Mouse (Mus musculus) CH12.LX (cell line): ENCODE data around the gene March4. TPM values are rescaled to one million over a fixed set of nuclear protein-coding genes. Genes with fewer than 3 reads are reported as not detected.

Experiments used
- DNase-seq: peaks from one replicate; pipeline ENCODE4 v3.0.0-alpha.2; 2013; ENCODE audit errors: extremely low read depth
- H3K27ac ChIP-seq: 2 replicates; pipeline ENCODE4 v1.5.1; 2012; ENCODE audit warnings: low read depth, mild to moderate bottlenecking, control low read depth, moderate library complexity; ENCODE audit not compliant: insufficient read depth
- H3K27me3 ChIP-seq: replicated peaks from 2 replicates; pipeline ENCODE3; 2012; ENCODE audit warnings: inconsistent platforms
- H3K36me3 ChIP-seq, 2 experiments: replicated peaks in 1 of 2; 2 replicates each; pipeline versions ENCODE3 to v1.6.1; 2012; ENCODE audit warnings: inconsistent platforms in 1 of 2, low read length in 1 of 2, mild to moderate bottlenecking in 1 of 2, mixed read lengths in 1 of 2, moderate library complexity in 1 of 2; ENCODE audit not compliant: control insufficient read depth in 1 of 2, insufficient read depth in 1 of 2
- H3K4me1 ChIP-seq, 2 experiments: 2 replicates each; pipeline ENCODE4 v1.6.1; 2012; ENCODE audit warnings: inconsistent platforms in 1 of 2, moderate library complexity in 1 of 2; ENCODE audit not compliant: insufficient read depth in 2 of 2, control insufficient read depth in 1 of 2
- H3K4me2 ChIP-seq: 2 replicates; pipeline ENCODE4 v1.6.1; 2012; ENCODE audit warnings: low read depth, mild to moderate bottlenecking, control low read depth; ENCODE audit not compliant: poor library complexity, insufficient read depth, severe bottlenecking
- H3K4me3 ChIP-seq, 3 experiments: fragments of 150-350 bp in 1 of 3; sonication (generic) in 1 of 3; replicated peaks in 1 of 3; 2 replicates each; pipeline versions ENCODE3 to v1.5.1; 2011 to 2012; ENCODE audit warnings: low read depth in 2 of 3, low read length in 2 of 3, mild to moderate bottlenecking in 2 of 3, moderate library complexity in 2 of 3, control low read depth in 1 of 3, improper control_type of control experiment in 1 of 3, inconsistent platforms in 1 of 3, mixed read lengths in 1 of 3; ENCODE audit not compliant: poor library complexity in 1 of 3
- H3K79me2 ChIP-seq: replicated peaks from 2 replicates; pipeline ENCODE4 v1.6.1; 2012; ENCODE audit warnings: mild to moderate bottlenecking, moderate library complexity; ENCODE audit not compliant: control insufficient read depth, poor library complexity, insufficient read depth, severe bottlenecking; ENCODE audit errors: extremely low read depth
- H3K9ac ChIP-seq: 2 replicates; pipeline ENCODE4 v1.6.1; 2012; ENCODE audit warnings: low read depth, mild to moderate bottlenecking, control low read depth, moderate library complexity; ENCODE audit not compliant: insufficient read depth
- H3K9me3 ChIP-seq: replicated peaks from 2 replicates; pipeline ENCODE3; 2012; ENCODE audit warnings: low read length, inconsistent platforms, mixed read lengths
- CTCF ChIP-seq, 2 experiments: IDR thresholded peaks in 1 of 2; conservative IDR thresholded peaks in 1 of 2; 2 replicates each; pipeline ENCODE4 v1.5.1; 2011 to 2012; ENCODE audit warnings: low read depth in 2 of 2, low read length in 2 of 2, improper control_type of control experiment in 1 of 2, inconsistent platforms in 1 of 2, mild to moderate bottlenecking in 1 of 2, moderate library complexity in 1 of 2
- EP300 ChIP-seq: IDR thresholded peaks from 2 replicates; pipeline ENCODE4 v1.6.1; 2011; ENCODE audit warnings: low read length, improper control_type of control experiment
- HCFC1 ChIP-seq: IDR thresholded peaks from 2 replicates; pipeline ENCODE4 v1.6.1; 2012; ENCODE audit warnings: low read depth, mild to moderate bottlenecking, inconsistent platforms, low read length, improper control_type of control experiment
- JUN ChIP-seq: IDR thresholded peaks from 2 replicates; pipeline ENCODE4 v1.6.1; 2011; ENCODE audit warnings: low read depth, mild to moderate bottlenecking, low read length, improper control_type of control experiment, moderate library complexity; ENCODE audit not compliant: insufficient read depth
- KAT2A ChIP-seq: IDR thresholded peaks from 2 replicates; pipeline ENCODE4 v1.6.1; 2012; ENCODE audit warnings: low read length, improper control_type of control experiment, inconsistent platforms; ENCODE audit not compliant: insufficient replicate concordance
- MAFK ChIP-seq: IDR thresholded peaks from 2 replicates; pipeline ENCODE4 v1.6.1; 2011; ENCODE audit warnings: low read length, improper control_type of control experiment; ENCODE audit not compliant: insufficient replicate concordance
- MYC ChIP-seq: IDR thresholded peaks from 2 replicates; pipeline ENCODE4 v1.6.1; 2011; ENCODE audit warnings: low read depth, mild to moderate bottlenecking, improper control_type of control experiment, low read length
- POLR2AphosphoS2 ChIP-seq: IDR thresholded peaks from 2 replicates; pipeline ENCODE4 v1.6.1; 2011; ENCODE audit warnings: low read depth, low read length, improper control_type of control experiment
- RAD21 ChIP-seq: IDR thresholded peaks from 2 replicates; pipeline ENCODE4 v1.6.1; 2011; ENCODE audit warnings: low read depth, mild to moderate bottlenecking, low read length, improper control_type of control experiment, moderate library complexity
- TBP ChIP-seq: conservative IDR thresholded peaks from 2 replicates; pipeline ENCODE4 v1.6.1; 2011; ENCODE audit warnings: low read depth, low read length, improper control_type of control experiment
- TCF12 ChIP-seq: IDR thresholded peaks from 2 replicates; pipeline ENCODE4 v1.6.1; 2014; ENCODE audit warnings: low read depth, mild to moderate bottlenecking, inconsistent platforms, low read length, improper control_type of control experiment
- ZKSCAN1 ChIP-seq: IDR thresholded peaks from 2 replicates; pipeline ENCODE4 v1.6.1; 2012; ENCODE audit warnings: low read depth, inconsistent platforms, low read length, improper control_type of control experiment, borderline replicate concordance
- ZMIZ1 ChIP-seq: IDR thresholded peaks from 2 replicates; pipeline ENCODE4 v1.6.1; 2012; ENCODE audit warnings: low read depth, mild to moderate bottlenecking, inconsistent platforms, low read length, improper control_type of control experiment
- dilution Hi-C: fragments of 300-500 bp; cut with MboI; formaldehyde crosslinking; loops from 2 replicates; pipeline ENCODE4 v1.14.3; 2020; ENCODE audit warnings: low sequenced_read_pairs; ENCODE audit not compliant: extremely low pct_unique_long_range_greater_than_20kb, extremely low pct_ligation_motif_present
- in situ Hi-C: fragments of 300-500 bp; cut with MboI; formaldehyde crosslinking; loops from 3 replicates; pipeline ENCODE4 v1.14.3; 2019; ENCODE audit warnings: low sequenced_read_pairs, low pct_ligation_motif_present, low pct_unique_long_range_greater_than_20kb, mixed read lengths
- polyA plus RNA-seq: library from polyadenylated mRNA; unstranded; fragments of >175 nt; gene quantifications from 2 replicates; pipeline ENCODE4 v1.2.1, GENCODE M21; 2012; ENCODE audit warnings: low read depth; ENCODE audit not compliant: insufficient read length
- total RNA-seq, 2 experiments: library from RNA; depleted of rRNA; stranded (reverse); fragments of 300-350 nt in 1 of 2; fragments of >200 nt in 1 of 2; gene quantifications; 2 replicates each; pipeline ENCODE4 v1.2.3; 2012 to 2014

March4 gene
- total and polyA plus RNA-seq, 3 experiments: 0.04 TPM; not detected in 2

GRCm38 (mm10) chr1:72462516-72462915 lies 74.2 kb downstream of the March4 start:
- no peaks in the 10 kb centered on the region for H3K27me3 ChIP-seq
- no peak overlapping the region for H3K27ac ChIP-seq
- H3K79me2 ChIP-seq: no peaks in the 10 kb centered on the region
- TF ChIP-seq POLR2AphosphoS2: no peak
- no peak for TF ChIP-seq MYC
- TF ChIP-seq TCF12: no peak
- no peak for TF ChIP-seq TBP
- TF ChIP-seq RAD21: no peak
- no peak for TF ChIP-seq EP300
- no peak for TF ChIP-seq HCFC1
- H3K9ac ChIP-seq: no peak overlapping the region
- H3K9me3 ChIP-seq: no peaks in the 10 kb centered on the region
- no peaks in the 10 kb centered on the region for H3K36me3 ChIP-seq
- H3K4me3 ChIP-seq: no peak overlapping the region
- DNase-seq: no peak
- in situ Hi-C loops (no loop called here), dilution Hi-C loops (no loop called here)
- peaks cover 0 to 12% of the 10 kb centered on the region in 2 experiments; a peak in 1 of 4 replicates for H3K4me1 ChIP-seq
- H3K4me2 ChIP-seq: no peak overlapping the region

- Histone ChIP-seq H3K9me3 (no peaks in the 10 kb centered on the region), H3K4me3 (no peak overlapping the region), H3K27ac (no peak overlapping the region), H3K27me3 (no peaks in the 10 kb centered on the region), H3K4me2 (no peak overlapping the region), H3K9ac (no peak overlapping the region), H3K4me1 (peaks cover 0 to 26% of the 10 kb centered on the region in 2 experiments; a peak in 2 of 4 replicates), H3K79me2 (no peaks in the 10 kb centered on the region), H3K36me3 (no peaks in the 10 kb centered on the region)
- dilution Hi-C loops: no loop called here
- in situ Hi-C loops: no loop called here
- no peak for DNase-seq
- TF ChIP-seq KAT2A: no peak
- no peak for TF ChIP-seq ZKSCAN1
- peak in 1 of 2 experiments; percentile 14; a peak in 1 of 4 replicates for TF ChIP-seq CTCF (conservative IDR thresholded peaks at IDR 0.05 in 1 of 2, IDR thresholded peaks at IDR 0.05 in 1 of 2; ENCODE audit: low read depth in 2 of 2, low read length in 2 of 2)
Observed at GRCm38 (mm10) chr1:72457652-72458051, 79.1 kb downstream of the March4 start.

GRCm38 (mm10) chr1:72455923-72456322 lies 80.8 kb downstream of the March4 start:
- no peak for DNase-seq
- Histone ChIP-seq H3K9me3 (no peaks in the 10 kb centered on the region), H3K4me1 (peaks cover 4 to 23% of the 10 kb centered on the region in 2 experiments), H3K36me3 (no peaks in the 10 kb centered on the region), H3K27ac (no peak overlapping the region)
- in situ Hi-C loops: no loop called here
- no peak for TF ChIP-seq ZMIZ1
- no peak for TF ChIP-seq JUN
- no peak for TF ChIP-seq MAFK
- TF ChIP-seq, all 38 proteins: peak for 0
- Histone ChIP-seq H3K79me2 (no peaks in the 10 kb centered on the region), H3K9ac (no peak overlapping the region), H3K4me2 (no peak overlapping the region), H3K27me3 (no peaks in the 10 kb centered on the region), H3K4me3 (no peak overlapping the region)
- dilution Hi-C loops: no loop called here
